ENCODE assay signal across 8 mouse cellular contexts in genomic region chr4:67208406-67208805, GRCm38 (mm10).
DNase-seq lines count a peak whose midpoint lies in the region; TF ChIP-seq lines count a peak whose summit lies in the region.
"Not testable (repeated sequence)": the region's sequence is repeated elsewhere in the genome, so short reads cannot be mapped to it uniquely, and the experiment has no call there.

No protein-coding gene starts in this region.

- H3K27me3 ChIP-seq in kidney, adult 2 months (replicated peaks; ENCODE audit: control insufficient read depth, insufficient read depth, low read length) = not testable (repeated sequence)

- not testable (repeated sequence) for H3K27ac ChIP-seq in kidney, adult 2 months (ENCODE audit: insufficient read depth, low read depth, low read length)

- peak; percentile 44 for DNase-seq in adrenal gland, adult 2 months
- DNase-seq in cerebellum, postnatal 10 days = peak; percentile 47 to 51
- DNase-seq in gastrocnemius, postnatal 36 days = peak; percentile 44 to 71
- DNase-seq in kidney, adult 2 months = peak; percentile 52
- peak; percentile 32 to 50 for DNase-seq in layer of hippocampus, postnatal 25 days (ENCODE audit: extremely low spot score in 1 of 2, low spot score in 1 of 2)
- DNase-seq in lung, postnatal 14 days = peak; percentile 40
- peak; percentile 39 for DNase-seq in right cerebral cortex, postnatal 4 days
- peak; percentile 48 for DNase-seq in thymus, postnatal 4 days

- H3K4me1 ChIP-seq in kidney, adult 2 months (ENCODE audit: control insufficient read depth, insufficient read depth, low read length) = not testable (repeated sequence)

- H3K36me3 ChIP-seq in kidney, adult 2 months (ENCODE audit: control insufficient read depth, insufficient read depth, low read length) = not testable (repeated sequence)

- H3K4me3 ChIP-seq in kidney, adult 2 months (ENCODE audit: insufficient read depth, low read depth, low read length) = not testable (repeated sequence)

- TF ChIP-seq CTCF in kidney, adult 2 months (conservative IDR thresholded peaks at IDR 0.05; ENCODE audit: insufficient read depth, insufficient read length, low read depth, low read length) = not testable (repeated sequence)

- intact Hi-C loops in gastrocnemius, postnatal 36 days (cut with DNase I) = not testable (repeated sequence)

- not testable (repeated sequence) for TF ChIP-seq POLR2A in kidney, adult 2 months (IDR thresholded peaks at IDR 0.05; ENCODE audit: low read depth, low read length)
